Mouse (Mus musculus) activated CD4-positive, CD25-positive, alpha-beta regulatory T cell, adult 4 months (primary cell): ENCODE measurements around the gene 2700081O15Rik. TPM values are rescaled to one million over a fixed set of nuclear protein-coding genes. Genes with fewer than 3 reads are reported as not detected.

Experiments used
- polyA plus RNA-seq, 2 experiments: library from polyadenylated mRNA; unstranded; fragments of 100-300 nt; shearing (Covaris generic); gene quantifications; one replicate each; pipeline ENCODE4 v1.2.1; 2017

The 2700081O15Rik gene
- polyA plus RNA-seq, 2 experiments from 2014 or later: 0.12 TPM; not detected in 1

Other genes starting within 250 kb of the 2700081O15Rik start
- gene Otub1, start 211.3 kb upstream of the 2700081O15Rik start, polyA plus RNA-seq: 100 to 1,000 TPM; 157 to 170 TPM
- gene Cox8a, start 200.0 kb upstream of the 2700081O15Rik start, polyA plus RNA-seq: 100 to 1,000 TPM; 387 to 411 TPM
- gene Naa40, start 176.4 kb upstream of the 2700081O15Rik start, polyA plus RNA-seq: 10 to 100 TPM; 28.0 to 29.3 TPM
- gene Rcor2, start 150.3 kb upstream of the 2700081O15Rik start, polyA plus RNA-seq: not detected
- gene Mark2, start 75.8 kb upstream of the 2700081O15Rik start, polyA plus RNA-seq: 10 to 100 TPM; 53.4 to 69.8 TPM
- 1 to 10 TPM; 1.5 to 5.3 TPM for gene Spindoc, start 34.6 kb upstream of the 2700081O15Rik start, polyA plus RNA-seq
- 10 to 100 TPM; 42.0 to 53.0 TPM for gene Rtn3, start 65.7 kb downstream of the 2700081O15Rik start, polyA plus RNA-seq
- 10 to 100 TPM; 20.1 to 23.8 TPM for gene Atl3, start 76.4 kb downstream of the 2700081O15Rik start, polyA plus RNA-seq
- 10 to 100 TPM; 84.0 to 95.7 TPM for gene Pla2g16, start 139.8 kb downstream of the 2700081O15Rik start, polyA plus RNA-seq
- gene Lgals12, start 189.6 kb downstream of the 2700081O15Rik start, polyA plus RNA-seq: not detected
- gene Hrasls5, start 194.9 kb downstream of the 2700081O15Rik start, polyA plus RNA-seq: not detected